In genomic region chr10:111547881-111548372, GRCm38 (mm10) we compare ENCODE assay signal across 11 mouse cellular contexts. TPM values are rescaled to one million over a fixed set of nuclear protein-coding genes. Genes with fewer than 3 reads are reported as not detected.
DNase-seq lines count a peak whose midpoint lies in the region; ATAC-seq lines count a peak whose summit lies in the region.
"Had no signal": no experiment of that assay in that cellular context is flagged by ENCODE, and none has a peak within 500 bp of the region (broad histone marks: within the 10 kb centered on the region; RNA-seq: fewer than 3 reads in every experiment).

No protein-coding gene starts in this region.

- no peaks in the 10 kb centered on the region for H3K27me3 ChIP-seq in liver, embryonic 11.5 days (replicated peaks; ENCODE audit: control insufficient read depth, insufficient read depth, low read length)

- H3K36me3 ChIP-seq in liver, embryonic 11.5 days (ENCODE audit: control insufficient read depth, insufficient read depth, low read length) = no peaks in the 10 kb centered on the region

- H3K4me3 ChIP-seq in liver, embryonic 11.5 days (ENCODE audit: low read depth, low read length) = no peak overlapping the region
- H3K4me3 ChIP-seq: erythroblast, embryonic 14.5 days had no signal

- no peak overlapping the region for H3K4me2 ChIP-seq in liver, embryonic 11.5 days

- 77% methylated on average over 10 of the region's 10 CpGs for WGBS in liver, embryonic 11.5 days

- intact Hi-C loops in left cerebral cortex, postnatal 10 days (cut with DNase I) = no loop called here

- H3K9me3 ChIP-seq in liver, embryonic 11.5 days (ENCODE audit: control insufficient read depth, low read length) = no peaks in the 10 kb centered on the region

- DNase-seq in frontal cortex, postnatal 10 days (ENCODE audit: low spot score in 2 of 2) = no peak
- peak; percentile 20 to 68 for DNase-seq in left cerebral cortex, adult 8-10 months (ENCODE audit: low spot score in 2 of 2)
- DNase-seq in left cerebral cortex, postnatal 10 days (ENCODE audit: extremely low spot score in 1 of 2, low spot score in 2 of 2) = no peak
- DNase-seq in heart, adult 9 months (ENCODE audit: low spot score in 2 of 2) = peak; percentile 46 to 66
- peak; percentile 36 to 62 for DNase-seq in right cerebral cortex, postnatal 10 days (ENCODE audit: low spot score in 2 of 2)
- no peak for DNase-seq in retina, embryonic 14.5 days (ENCODE audit: low spot score)
- no peak for DNase-seq in liver, embryonic 11.5 days (ENCODE audit: low spot score)
- DNase-seq: retina, postnatal 1 day had no signal

- peaks cover 24% of the 10 kb centered on the region for H3K4me1 ChIP-seq in liver, embryonic 11.5 days (replicated peaks; ENCODE audit: control insufficient read depth, insufficient read depth, low read length)

- peak; percentile 74 for ATAC-seq in frontal cortex, adult (ENCODE audit: low TSS enrichment)
- no peak for ATAC-seq in liver, embryonic 11.5 days (replicated peaks; ENCODE audit: low FRiP score)

- no peak overlapping the region for H3K9ac ChIP-seq in liver, embryonic 11.5 days (ENCODE audit: low read depth, low read length)

- no peak overlapping the region for H3K27ac ChIP-seq in liver, embryonic 11.5 days (ENCODE audit: low read depth, low read length)
- H3K27ac ChIP-seq: stomach, postnatal 0 days had no signal

RNA-seq across cellular contexts. Expression of gene Phlda1, which starts 41.8 kb away (rescaled TPM):
- total RNA-seq in left cerebral cortex, adult 8-10 months (2022) = 10 to 100 TPM; 24.1 to 31.4 (median 25.1) TPM
- 10 to 100 TPM; 24.4 to 28.6 TPM for total RNA-seq in left cerebral cortex, postnatal 10 days (2021)
- 15.8 and 16.1 TPM in 2 replicates for polyA plus RNA-seq in liver, embryonic 11.5 days (2014; fragmentation: Nextera tagmentation; extraction: Ambion mirVana)

Comparison
In these comparisons a context has a peak if more than half of its experiments do, and no peak if none do; other contexts are left out.
1. DNase-seq: peak in left cerebral cortex, adult 8-10 months (2 of 2), heart, adult 9 months (2 of 2) and right cerebral cortex, postnatal 10 days (2 of 2); none in frontal cortex, postnatal 10 days (0 of 2), left cerebral cortex, postnatal 10 days (0 of 2), retina, embryonic 14.5 days (single experiment) and liver, embryonic 11.5 days (single experiment).